Comparison of ENCODE assay signal across 11 mouse cellular contexts in genomic region chr9:24777961-24778360, GRCm38 (mm10). TPM values are rescaled to one million over a fixed set of nuclear protein-coding genes. Genes with fewer than 3 reads are reported as not detected.
DNase-seq lines count a peak whose midpoint lies in the region; ATAC-seq and TF ChIP-seq lines count a peak whose summit lies in the region.
"Had no signal": no experiment of that assay in that cellular context is flagged by ENCODE, and none has a peak within 500 bp of the region (broad histone marks: within the 10 kb centered on the region; RNA-seq: fewer than 3 reads in every experiment).

No protein-coding gene starts in this region.

- no peaks in the 10 kb centered on the region for H3K36me3 ChIP-seq in lung, embryonic 14.5 days (ENCODE audit: insufficient read depth)
- no peaks in the 10 kb centered on the region for H3K36me3 ChIP-seq in heart, embryonic 16.5 days (ENCODE audit: control insufficient read depth, insufficient read depth)
- no peaks in the 10 kb centered on the region for H3K36me3 ChIP-seq in liver, embryonic 13.5 days

- H3K4me2 ChIP-seq in lung, embryonic 14.5 days: peak overlapping the region; percentile 47
- peak overlapping the region; percentile 74 for H3K4me2 ChIP-seq in heart, embryonic 16.5 days (ENCODE audit: low read depth, low read length)
- H3K4me2 ChIP-seq in liver, embryonic 13.5 days: peak overlapping the region; percentile 23; the same call in 1 of the 2 replicates

- 1% methylated on average over 14 of the region's 14 CpGs for WGBS in lung, embryonic 14.5 days
- 2% methylated on average over 14 of the region's 14 CpGs for WGBS in heart, embryonic 16.5 days
- WGBS in liver, embryonic 13.5 days (ENCODE audit: insufficient replicate concordance): 3% methylated on average over 14 of the region's 14 CpGs

- H3K4me1 ChIP-seq in lung, embryonic 14.5 days (ENCODE audit: insufficient read depth): no peaks in the 10 kb centered on the region
- H3K4me1 ChIP-seq in heart, embryonic 16.5 days (ENCODE audit: control insufficient read depth, insufficient read depth, low read length): peaks cover 31% of the 10 kb centered on the region
- H3K4me1 ChIP-seq in liver, embryonic 13.5 days (replicated peaks): peaks cover 10% of the 10 kb centered on the region; the same call in 1 of the 2 replicates

- H3K4me3 ChIP-seq in lung, embryonic 14.5 days (ENCODE audit: low read depth, low read length): peak overlapping the region; percentile 14; the same call in 1 of the 2 replicates
- H3K4me3 ChIP-seq in heart, embryonic 16.5 days (ENCODE audit: low read length): peak overlapping the region; percentile 51
- H3K4me3 ChIP-seq in liver, embryonic 13.5 days (replicated peaks): no peak overlapping the region

- peaks cover 99% of the 10 kb centered on the region for H3K27me3 ChIP-seq in lung, embryonic 14.5 days (ENCODE audit: insufficient read depth, low read length)
- peaks cover 10% of the 10 kb centered on the region for H3K27me3 ChIP-seq in heart, embryonic 16.5 days (ENCODE audit: control insufficient read depth, insufficient read depth, low read length)
- H3K27me3 ChIP-seq in liver, embryonic 13.5 days: peaks cover 98% of the 10 kb centered on the region

- H3K9me3 ChIP-seq in lung, embryonic 14.5 days (ENCODE audit: low read depth, low read length): no peaks in the 10 kb centered on the region
- H3K9me3 ChIP-seq in heart, embryonic 16.5 days (replicated peaks; ENCODE audit: control insufficient read depth, low read length): no peaks in the 10 kb centered on the region
- no peaks in the 10 kb centered on the region for H3K9me3 ChIP-seq in liver, embryonic 13.5 days (replicated peaks)

- DNase-seq in lung, embryonic 14.5 days: no peak
- no peak for DNase-seq in lung, postnatal 25 days (ENCODE audit: low spot score)
- peak; percentile 64 for DNase-seq in embryo, embryonic 11 days
- DNase-seq in liver, embryonic 13.5 days: no peak
- no peak for DNase-seq in B cell, adult 2 months
- DNase-seq in right cerebral cortex, postnatal 25 days: no peak
- DNase-seq in cerebellum, postnatal 36 days: no peak
- DNase-seq: gastrocnemius, postnatal 14 days; lung, postnatal 36 days had no signal

- no peak overlapping the region for H3K9ac ChIP-seq in lung, embryonic 14.5 days
- peak overlapping the region; percentile 75 for H3K9ac ChIP-seq in heart, embryonic 16.5 days (ENCODE audit: low read length)
- H3K9ac ChIP-seq in liver, embryonic 13.5 days: no peak overlapping the region

- H3K27ac ChIP-seq in lung, embryonic 14.5 days (ENCODE audit: low read depth): no peak overlapping the region
- peak overlapping the region; percentile 96 for H3K27ac ChIP-seq in heart, embryonic 16.5 days (ENCODE audit: low read length)
- no peak overlapping the region for H3K27ac ChIP-seq in liver, embryonic 13.5 days

- no peak for TF ChIP-seq CTCF in lung, embryonic 14.5 days (IDR thresholded peaks at IDR 0.05; ENCODE audit: low read depth)

- ATAC-seq in lung, embryonic 14.5 days (ENCODE audit: insufficient read depth): no peak
- ATAC-seq in heart, embryonic 16.5 days (replicated peaks; ENCODE audit: extremely low read depth, insufficient read depth, low FRiP score): no peak
- no peak for ATAC-seq in liver, embryonic 13.5 days (ENCODE audit: low read depth)

RNA-seq across cellular contexts. Expression of gene Tbx20, which starts 3.9 kb away (rescaled TPM):
- 0.32 and 1.6 TPM in 2 replicates for polyA plus RNA-seq in lung, embryonic 14.5 days (2014; fragmentation: Nextera tagmentation; extraction: Ambion mirVana)
- polyA plus RNA-seq in heart, embryonic 16.5 days (2015; fragmentation: Nextera tagmentation; extraction: Ambion mirVana): 67.6 and 68.9 TPM in 2 replicates
- polyA plus RNA-seq in liver, embryonic 13.5 days (2015; fragmentation: Nextera tagmentation; extraction: Ambion mirVana): 0.69 and 0.96 TPM in 2 replicates
- polyA plus RNA-seq: thymus, postnatal 0 days had no signal

Comparison
In these comparisons a context has a peak if more than half of its experiments do, and no peak if none do; other contexts are left out.
1. H3K4me2 ChIP-seq: peak in every context shown above with its lines; median percentile 74 in heart, embryonic 16.5 days; 47 in lung, embryonic 14.5 days; 23 in liver, embryonic 13.5 days.
2. RNA of gene Tbx20, which starts 3.9 kb away (polyA plus RNA-seq): 67.6 to 68.9 TPM in heart, embryonic 16.5 days; 0.69 to 0.96 TPM in liver, embryonic 13.5 days and 0.32 to 1.6 TPM in lung, embryonic 14.5 days; every median in the first group is over 10 times any median in the second.